Mouse (Mus musculus) CH12.LX (cell line): Measurements from ENCODE around the gene Isg20l2. TPM values are rescaled to one million over a fixed set of nuclear protein-coding genes. Genes with fewer than 3 reads are reported as not detected.

Source experiments
- DNase-seq: peaks from one replicate; pipeline ENCODE4 v3.0.0-alpha.2; 2013; ENCODE audit errors: extremely low read depth
- H3K27ac ChIP-seq: 2 replicates; pipeline ENCODE4 v1.5.1; 2012; ENCODE audit warnings: low read depth, mild to moderate bottlenecking, control low read depth, moderate library complexity; ENCODE audit not compliant: insufficient read depth
- H3K27me3 ChIP-seq: replicated peaks from 2 replicates; pipeline ENCODE3; 2012; ENCODE audit warnings: inconsistent platforms
- H3K36me3 ChIP-seq, 2 experiments: replicated peaks in 1 of 2; 2 replicates each; pipeline versions ENCODE3 to v1.6.1; 2012; ENCODE audit warnings: inconsistent platforms in 1 of 2, low read length in 1 of 2, mild to moderate bottlenecking in 1 of 2, mixed read lengths in 1 of 2, moderate library complexity in 1 of 2; ENCODE audit not compliant: control insufficient read depth in 1 of 2, insufficient read depth in 1 of 2
- H3K4me1 ChIP-seq, 2 experiments: 2 replicates each; pipeline ENCODE4 v1.6.1; 2012; ENCODE audit warnings: inconsistent platforms in 1 of 2, moderate library complexity in 1 of 2; ENCODE audit not compliant: insufficient read depth in 2 of 2, control insufficient read depth in 1 of 2
- H3K4me2 ChIP-seq: 2 replicates; pipeline ENCODE4 v1.6.1; 2012; ENCODE audit warnings: low read depth, mild to moderate bottlenecking, control low read depth; ENCODE audit not compliant: poor library complexity, insufficient read depth, severe bottlenecking
- H3K4me3 ChIP-seq, 3 experiments: fragments of 150-350 bp in 1 of 3; sonication (generic) in 1 of 3; replicated peaks in 1 of 3; 2 replicates each; pipeline versions ENCODE3 to v1.5.1; 2011 to 2012; ENCODE audit warnings: low read depth in 2 of 3, low read length in 2 of 3, mild to moderate bottlenecking in 2 of 3, moderate library complexity in 2 of 3, control low read depth in 1 of 3, improper control_type of control experiment in 1 of 3, inconsistent platforms in 1 of 3, mixed read lengths in 1 of 3; ENCODE audit not compliant: poor library complexity in 1 of 3
- H3K79me2 ChIP-seq: replicated peaks from 2 replicates; pipeline ENCODE4 v1.6.1; 2012; ENCODE audit warnings: mild to moderate bottlenecking, moderate library complexity; ENCODE audit not compliant: control insufficient read depth, poor library complexity, insufficient read depth, severe bottlenecking; ENCODE audit errors: extremely low read depth
- H3K9ac ChIP-seq: 2 replicates; pipeline ENCODE4 v1.6.1; 2012; ENCODE audit warnings: low read depth, mild to moderate bottlenecking, control low read depth, moderate library complexity; ENCODE audit not compliant: insufficient read depth
- H3K9me3 ChIP-seq: replicated peaks from 2 replicates; pipeline ENCODE3; 2012; ENCODE audit warnings: low read length, inconsistent platforms, mixed read lengths
- E2F4 ChIP-seq: IDR thresholded peaks from 2 replicates; pipeline ENCODE4 v1.6.1; 2011; ENCODE audit warnings: low read depth, low read length, improper control_type of control experiment; ENCODE audit not compliant: insufficient replicate concordance
- EP300 ChIP-seq: IDR thresholded peaks from 2 replicates; pipeline ENCODE4 v1.6.1; 2011; ENCODE audit warnings: low read length, improper control_type of control experiment
- ETS1 ChIP-seq: conservative IDR thresholded peaks from 2 replicates; pipeline ENCODE4 v1.6.1; 2012; ENCODE audit warnings: low read depth, mild to moderate bottlenecking, inconsistent platforms, low read length, improper control_type of control experiment, moderate library complexity
- HCFC1 ChIP-seq: IDR thresholded peaks from 2 replicates; pipeline ENCODE4 v1.6.1; 2012; ENCODE audit warnings: low read depth, mild to moderate bottlenecking, inconsistent platforms, low read length, improper control_type of control experiment
- JUN ChIP-seq: IDR thresholded peaks from 2 replicates; pipeline ENCODE4 v1.6.1; 2011; ENCODE audit warnings: low read depth, mild to moderate bottlenecking, low read length, improper control_type of control experiment, moderate library complexity; ENCODE audit not compliant: insufficient read depth
- JUND ChIP-seq: conservative IDR thresholded peaks from 2 replicates; pipeline ENCODE4 v1.6.1; 2011; ENCODE audit warnings: low read depth, low read length, improper control_type of control experiment
- KAT2A ChIP-seq: IDR thresholded peaks from 2 replicates; pipeline ENCODE4 v1.6.1; 2012; ENCODE audit warnings: low read length, improper control_type of control experiment, inconsistent platforms; ENCODE audit not compliant: insufficient replicate concordance
- MAFK ChIP-seq: IDR thresholded peaks from 2 replicates; pipeline ENCODE4 v1.6.1; 2011; ENCODE audit warnings: low read length, improper control_type of control experiment; ENCODE audit not compliant: insufficient replicate concordance
- MAX ChIP-seq: IDR thresholded peaks from 2 replicates; pipeline ENCODE4 v1.6.1; 2011; ENCODE audit warnings: low read length, improper control_type of control experiment
- MAZ ChIP-seq: IDR thresholded peaks from 2 replicates; pipeline ENCODE4 v1.6.1; 2012; ENCODE audit warnings: low read depth, mild to moderate bottlenecking, inconsistent platforms, low read length, improper control_type of control experiment, moderate library complexity
- MEF2A ChIP-seq: IDR thresholded peaks from 2 replicates; pipeline ENCODE4 v1.6.1; 2014; ENCODE audit warnings: low read depth, mild to moderate bottlenecking, inconsistent platforms, low read length, improper control_type of control experiment, borderline replicate concordance
- MXI1 ChIP-seq: IDR thresholded peaks from 2 replicates; pipeline ENCODE4 v1.6.1; 2011; ENCODE audit warnings: mild to moderate bottlenecking, low read depth, low read length, improper control_type of control experiment
- MYC ChIP-seq: IDR thresholded peaks from 2 replicates; pipeline ENCODE4 v1.6.1; 2011; ENCODE audit warnings: low read depth, mild to moderate bottlenecking, improper control_type of control experiment, low read length
- NELFE ChIP-seq: IDR thresholded peaks from 2 replicates; pipeline ENCODE4 v1.6.1; 2011; ENCODE audit warnings: low read depth, low read length, improper control_type of control experiment
- NRF1 ChIP-seq: IDR thresholded peaks from 2 replicates; pipeline ENCODE4 v1.6.1; 2014; ENCODE audit warnings: low read depth, mild to moderate bottlenecking, inconsistent platforms, low read length, improper control_type of control experiment, moderate library complexity
- POLR2A ChIP-seq: IDR thresholded peaks from 2 replicates; pipeline ENCODE4 v1.6.1; 2011; ENCODE audit warnings: low read depth, mild to moderate bottlenecking, improper control_type of control experiment, low read length
- POLR2AphosphoS2 ChIP-seq: IDR thresholded peaks from 2 replicates; pipeline ENCODE4 v1.6.1; 2011; ENCODE audit warnings: low read depth, low read length, improper control_type of control experiment
- RCOR1 ChIP-seq: conservative IDR thresholded peaks from 2 replicates; pipeline ENCODE4 v1.6.1; 2012; ENCODE audit warnings: low read depth, mild to moderate bottlenecking, inconsistent platforms, low read length, improper control_type of control experiment
- SIN3A ChIP-seq: IDR thresholded peaks from 2 replicates; pipeline ENCODE4 v1.6.1; 2012; ENCODE audit warnings: low read length, improper control_type of control experiment, inconsistent platforms
- TBP ChIP-seq: conservative IDR thresholded peaks from 2 replicates; pipeline ENCODE4 v1.6.1; 2011; ENCODE audit warnings: low read depth, low read length, improper control_type of control experiment
- USF1 ChIP-seq: IDR thresholded peaks from 2 replicates; pipeline ENCODE4 v1.6.1; 2014; ENCODE audit warnings: low read depth, mild to moderate bottlenecking, inconsistent platforms, low read length, improper control_type of control experiment
- USF2 ChIP-seq: conservative IDR thresholded peaks from 2 replicates; pipeline ENCODE4 v1.6.1; 2011; ENCODE audit warnings: low read depth, low read length, improper control_type of control experiment
- ZMIZ1 ChIP-seq: IDR thresholded peaks from 2 replicates; pipeline ENCODE4 v1.6.1; 2012; ENCODE audit warnings: low read depth, mild to moderate bottlenecking, inconsistent platforms, low read length, improper control_type of control experiment
- dilution Hi-C: fragments of 300-500 bp; cut with MboI; formaldehyde crosslinking; loops from 2 replicates; pipeline ENCODE4 v1.14.3; 2020; ENCODE audit warnings: low sequenced_read_pairs; ENCODE audit not compliant: extremely low pct_unique_long_range_greater_than_20kb, extremely low pct_ligation_motif_present
- in situ Hi-C: fragments of 300-500 bp; cut with MboI; formaldehyde crosslinking; loops from 3 replicates; pipeline ENCODE4 v1.14.3; 2019; ENCODE audit warnings: low sequenced_read_pairs, low pct_ligation_motif_present, low pct_unique_long_range_greater_than_20kb, mixed read lengths
- polyA plus RNA-seq: library from polyadenylated mRNA; unstranded; fragments of >175 nt; gene quantifications from 2 replicates; pipeline ENCODE4 v1.2.1, GENCODE M21; 2012; ENCODE audit warnings: low read depth; ENCODE audit not compliant: insufficient read length
- total RNA-seq, 2 experiments: library from RNA; depleted of rRNA; stranded (reverse); fragments of 300-350 nt in 1 of 2; fragments of >200 nt in 1 of 2; gene quantifications; 2 replicates each; pipeline ENCODE4 v1.2.3; 2012 to 2014

Gene Isg20l2
- total and polyA plus RNA-seq, 3 experiments = 40.8 to 68.8 (median 45.0) TPM

DNA sequence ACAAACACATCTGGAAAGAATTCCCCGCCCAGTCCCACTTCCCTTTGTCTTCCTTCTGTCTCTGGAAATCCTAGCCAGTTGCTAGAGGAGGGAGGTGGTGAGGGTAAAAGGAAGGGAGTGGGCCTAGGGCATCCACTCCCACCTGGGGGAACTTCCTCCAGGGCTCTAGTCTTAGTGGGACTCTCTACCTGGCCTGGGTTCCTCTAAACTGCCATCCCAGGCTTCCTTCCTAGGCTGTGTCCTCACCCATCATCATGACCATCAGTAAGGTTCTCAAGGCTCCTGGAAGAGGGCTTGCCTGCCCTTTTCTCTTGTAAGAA is 16.4 kb downstream of the Isg20l2 start:
- H3K36me3 ChIP-seq = peaks cover 18 to 46% of the 10 kb centered on the region in 2 experiments
- no peaks in the 10 kb centered on the region for H3K4me1 ChIP-seq
- no peak for DNase-seq
- H3K79me2 ChIP-seq = no peaks in the 10 kb centered on the region
- dilution Hi-C loops = no loop called here
- H3K4me2 ChIP-seq = no peak overlapping the region
- H3K9me3 ChIP-seq = no peaks in the 10 kb centered on the region
- no peak overlapping the region for H3K4me3 ChIP-seq
- H3K27me3 ChIP-seq = no peaks in the 10 kb centered on the region
- no peak overlapping the region for H3K27ac ChIP-seq
- no peak overlapping the region for H3K9ac ChIP-seq
- no peak for TF ChIP-seq MAX
- no peak for TF ChIP-seq KAT2A
- TF ChIP-seq MXI1 = no peak
- TF ChIP-seq MAZ = no peak
- no peak for TF ChIP-seq JUND
- no peak for TF ChIP-seq JUN
- TF ChIP-seq ZMIZ1 = no peak
- TF ChIP-seq TBP = no peak
- TF ChIP-seq MYC = no peak
- no peak for TF ChIP-seq EP300
- TF ChIP-seq SIN3A = no peak
- no peak for TF ChIP-seq HCFC1
- no peak for TF ChIP-seq MEF2A
- no peak for TF ChIP-seq NRF1
- TF ChIP-seq RCOR1 = no peak
- TF ChIP-seq ETS1 = no peak
- no peak for TF ChIP-seq USF1
- no peak; the same call in 1 of the 2 replicates for TF ChIP-seq POLR2A
- no peak for TF ChIP-seq MAFK
- no peak for TF ChIP-seq USF2
- in situ Hi-C loops = no loop called here

DNA sequence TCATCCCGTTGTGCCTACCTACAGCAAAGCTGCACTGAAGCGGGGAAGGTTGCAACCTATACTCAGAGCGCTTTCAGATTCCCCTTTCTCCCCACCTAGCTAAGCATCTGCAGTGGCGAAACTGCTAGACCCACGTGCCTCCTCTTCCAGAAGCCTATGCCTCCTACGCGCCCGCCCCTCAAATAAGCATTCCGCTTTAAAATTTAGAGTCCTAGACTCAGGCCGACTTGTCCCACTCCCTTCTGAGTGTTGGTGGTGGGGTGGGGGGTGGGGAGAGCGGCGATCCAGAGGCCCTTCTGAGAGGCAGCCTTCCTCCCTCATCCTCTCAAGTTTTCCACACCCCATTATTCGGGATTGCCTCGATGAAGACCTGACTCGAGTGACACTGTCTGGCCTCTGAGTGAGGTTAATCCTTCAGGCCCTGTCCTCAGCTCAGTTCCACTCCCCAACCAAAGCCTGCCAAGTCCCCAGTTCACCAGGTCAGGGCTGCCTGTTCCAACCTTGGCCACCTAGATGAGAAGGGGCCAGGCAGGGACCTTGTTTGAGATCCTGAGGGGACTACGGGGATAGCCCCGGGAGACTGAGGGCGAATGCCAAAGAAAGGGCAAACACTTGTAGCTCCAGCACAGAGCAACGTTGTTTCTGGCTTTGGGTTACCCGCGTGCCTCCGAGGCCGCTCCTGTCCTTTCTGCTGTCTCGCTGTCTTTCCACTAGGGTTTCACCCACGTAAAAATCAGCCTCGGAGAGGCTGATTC is 17.1 kb downstream of the Isg20l2 start:
- H3K27me3 ChIP-seq = no peaks in the 10 kb centered on the region
- no peaks in the 10 kb centered on the region for H3K4me1 ChIP-seq

More for the DNA sequence above, 17.1 kb downstream of the Isg20l2 start:
- Histone ChIP-seq H3K9me3 (no peaks in the 10 kb centered on the region), H3K36me3 (peaks cover 12 to 39% of the 10 kb centered on the region in 2 experiments), H3K79me2 (no peaks in the 10 kb centered on the region), H3K9ac (no peak overlapping the region), H3K27ac (no peak overlapping the region), H3K4me3 (no peak overlapping the region), H3K4me2 (no peak overlapping the region)
- DNase-seq = no peak
- no peak for TF ChIP-seq NELFE
- TF ChIP-seq E2F4 = no peak
- TF ChIP-seq KAT2A = no peak
- TF ChIP-seq POLR2AphosphoS2 = peak; percentile 43; the same call in 1 of the 2 replicates
- in situ Hi-C loops = no loop called here
- dilution Hi-C loops = no loop called here
